Mouse (Mus musculus) cerebellum, adult 11 months (tissue): ENCODE data around the gene Prl7c1.
"Not testable (repeated sequence)": the region's sequence is repeated elsewhere in the genome, so short reads cannot be mapped to it uniquely, and the experiment has no call there.

Experiments
- DNase-seq: peaks from one replicate; pipeline ENCODE4 v3.0.0; 2022

Gene Prl7c1

DNA sequence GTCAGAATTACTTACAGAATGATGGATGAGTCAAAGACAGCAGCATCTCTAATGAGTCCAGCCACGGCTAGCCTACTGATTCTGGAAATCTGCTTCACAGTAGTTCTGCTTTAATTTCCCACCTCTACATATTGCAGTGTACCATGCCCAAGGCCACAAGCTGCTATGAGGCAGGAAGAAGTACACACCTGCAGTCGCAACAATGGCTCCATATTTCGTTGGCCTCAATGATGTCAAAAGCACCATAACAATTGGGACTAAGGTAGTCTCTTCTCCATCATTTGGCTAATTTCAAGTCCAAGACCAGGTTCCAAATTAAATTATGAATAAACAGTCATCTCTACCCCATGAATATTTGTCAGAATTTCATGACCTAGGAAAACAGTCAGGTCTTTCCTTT, at the start of gene Prl7c1:
Gene Prl7c1 (minus strand): TSS at position 101 of the 400 bp plus-strand sequence.
- DNase-seq, result not testable (repeated sequence)

DNA sequence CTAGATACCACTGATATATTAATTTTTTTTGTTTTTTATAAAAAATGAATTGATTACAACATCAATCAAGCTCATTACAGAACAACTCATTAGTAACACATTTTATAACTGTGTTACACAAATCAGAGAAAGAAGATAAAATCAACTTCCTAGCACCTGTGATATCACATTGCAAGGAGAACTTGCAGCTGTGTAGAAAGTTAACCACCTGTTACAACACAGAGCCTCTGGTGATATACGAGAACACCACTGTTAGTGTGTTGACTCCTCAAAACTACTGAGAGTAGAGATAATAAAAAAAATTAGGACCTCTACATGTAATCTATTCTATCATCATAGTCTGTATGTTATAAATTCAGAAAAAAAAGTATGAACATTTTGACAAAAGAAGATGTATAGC, 22.2 kb upstream of the Prl7c1 start:
- no peak for DNase-seq

DNA sequence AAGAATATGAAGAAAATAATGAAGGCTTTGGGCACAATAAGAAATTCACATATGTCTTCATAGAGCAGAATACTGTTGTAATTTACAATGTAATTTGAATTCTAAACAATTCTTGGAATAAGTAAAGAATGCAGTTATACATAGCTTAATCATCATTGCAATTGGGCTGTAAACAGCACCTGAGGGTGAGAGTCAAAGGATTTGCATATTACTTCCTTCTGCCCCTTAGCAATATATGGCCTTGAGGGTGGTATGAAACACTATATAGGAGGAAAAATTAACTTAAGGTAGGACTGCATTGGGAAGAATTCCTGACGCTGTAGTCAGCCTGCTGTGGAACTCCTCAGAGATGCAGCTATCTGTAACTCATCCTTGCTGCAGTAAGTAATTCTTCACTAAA, 20.8 kb upstream of the Prl7c1 start, which contains the start of gene Prl2a1:
Gene Prl2a1 (plus strand): TSS at position 301 of the 400 bp plus-strand sequence.
- DNase-seq, result no peak

DNA sequence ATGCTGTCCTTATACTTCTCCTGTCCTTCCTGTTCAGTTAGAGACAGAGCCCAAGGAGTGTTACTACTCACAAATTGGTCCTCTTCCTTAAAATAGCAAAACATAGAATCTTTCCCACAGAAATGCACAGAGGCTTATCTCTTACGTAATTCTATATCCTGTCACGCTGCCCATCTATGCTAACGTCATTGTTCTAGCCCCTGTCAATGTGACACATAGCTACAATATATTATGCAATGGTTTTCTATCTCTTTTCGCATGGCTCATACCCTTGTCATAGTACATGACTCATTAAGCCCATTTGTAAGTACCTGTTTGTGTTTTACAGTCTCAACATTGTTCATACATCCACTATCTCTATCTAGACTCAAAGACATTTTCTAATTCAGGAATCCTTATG, 18.7 kb upstream of the Prl7c1 start:
- no peak for DNase-seq

DNA sequence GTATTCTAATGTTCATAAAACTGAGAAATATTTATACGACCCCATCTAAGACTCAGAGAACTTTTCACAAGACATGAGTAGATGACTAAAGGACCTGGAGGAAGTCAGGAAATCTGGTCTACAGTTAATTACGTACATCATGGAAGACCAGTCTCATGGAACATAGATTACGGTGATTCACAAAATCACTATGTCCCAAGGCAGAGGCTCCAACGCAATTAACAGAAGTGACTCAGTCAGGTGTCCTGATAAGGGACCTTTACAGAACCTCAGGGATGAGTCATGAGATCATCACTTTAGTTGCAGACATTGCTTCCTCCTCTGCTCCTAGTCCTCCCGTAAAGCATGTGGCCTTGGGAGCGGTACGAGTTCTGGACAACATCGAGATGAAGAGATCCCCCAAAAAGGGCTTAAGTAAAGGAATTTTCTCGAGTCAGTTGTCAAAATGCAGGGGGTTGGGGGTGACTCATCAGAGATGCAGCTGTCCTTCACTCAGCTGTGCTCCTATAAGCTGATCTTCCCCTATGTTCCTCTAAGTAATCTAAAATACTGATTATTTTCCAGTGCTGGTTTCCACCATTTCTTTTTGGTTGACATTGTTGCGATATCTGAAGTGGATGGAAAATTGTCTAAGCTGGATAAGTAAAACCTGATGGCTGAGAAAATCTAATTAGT, 46.0 kb downstream of the Prl7c1 start:
- no peak for DNase-seq

DNA sequence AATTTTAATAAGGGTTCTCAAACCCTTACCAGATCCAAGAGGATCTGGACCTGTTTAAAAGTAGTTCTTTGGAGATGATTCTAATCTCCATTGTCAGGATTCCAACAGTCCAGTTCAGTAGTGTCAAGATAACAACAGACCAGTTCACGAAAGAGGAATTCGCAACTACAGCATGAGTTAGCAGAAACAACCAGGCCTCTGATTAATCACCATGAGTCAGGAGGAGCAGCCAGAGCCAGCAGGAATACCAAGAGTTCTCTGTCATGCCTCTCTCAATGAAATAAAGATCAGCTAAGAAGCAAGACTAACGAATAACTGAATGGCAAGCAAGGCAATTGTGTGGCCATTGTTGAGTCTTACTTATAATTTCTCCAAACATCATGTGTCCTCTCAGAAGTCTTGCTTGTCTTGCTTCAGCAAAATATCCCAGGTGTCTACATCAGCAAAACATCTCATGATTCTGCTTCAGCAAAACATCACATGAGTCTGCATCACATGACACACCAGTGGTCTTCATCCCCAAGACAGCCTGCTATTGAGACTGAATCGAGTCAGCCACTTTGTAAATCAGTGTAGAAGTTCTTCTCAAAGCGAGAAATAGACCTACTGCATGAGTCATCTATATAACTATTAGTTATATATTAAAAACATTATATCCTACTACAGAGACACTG, 50.2 kb downstream of the Prl7c1 start:
- DNase-seq, result not testable (repeated sequence)

DNA sequence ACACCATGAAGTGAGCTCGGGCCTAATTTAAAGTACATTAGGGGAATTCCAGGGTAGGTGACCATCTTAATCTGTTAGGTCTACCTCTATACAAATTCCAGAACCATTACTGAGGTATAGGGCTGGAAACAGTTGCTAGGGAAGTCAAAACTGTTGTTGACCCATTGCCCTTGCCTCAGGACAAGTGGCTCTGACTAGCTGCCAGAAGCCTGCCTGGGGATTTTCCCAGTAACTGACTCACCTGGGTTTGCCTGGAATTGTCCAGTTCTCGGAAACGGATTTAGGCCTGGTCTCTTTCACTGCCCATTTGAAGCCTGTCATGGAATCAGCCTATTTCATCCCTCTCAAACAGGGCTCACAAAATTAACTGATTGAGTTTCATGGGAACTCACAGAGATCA, 55.5 kb downstream of the Prl7c1 start:
- DNase-seq, result not testable (repeated sequence)
